Mouse (Mus musculus) liver, postnatal 0 days (tissue): ENCODE measurements around the gene Phf13. TPM values are rescaled to one million over a fixed set of nuclear protein-coding genes. Genes with fewer than 3 reads are reported as not detected.

ENCODE experiments used
- ATAC-seq: fragments of 200-750 bp; cut with Nextera tagmentation; 2 replicates; pipeline ENCODE4 v1.8.0; 2017; ENCODE audit warnings: mild to moderate bottlenecking, moderate library complexity
- DNase-seq: peaks from one replicate; pipeline ENCODE4 v3.0.0-alpha.2; 2016
- H3K27ac ChIP-seq: fragments of 300-500 bp; sonication (generic); 2 replicates; pipeline ENCODE4 v1.5.1; 2014; ENCODE audit warnings: antibody characterized with exemption, moderate library complexity, mild to moderate bottlenecking, low read depth
- H3K27me3 ChIP-seq: fragments of 300-500 bp; sonication (generic); 2 replicates; pipeline ENCODE4 v1.6.1; 2014; ENCODE audit warnings: low read length, control low read depth, mixed read lengths; ENCODE audit not compliant: insufficient read depth
- H3K36me3 ChIP-seq: fragments of 300-500 bp; sonication (generic); replicated peaks from 2 replicates; pipeline ENCODE4 v1.6.1; 2014; ENCODE audit warnings: mild to moderate bottlenecking, control low read depth, low read length, moderate library complexity, mixed read lengths; ENCODE audit not compliant: insufficient read depth
- H3K4me1 ChIP-seq: fragments of 300-500 bp; sonication (generic); 2 replicates; pipeline ENCODE4 v1.6.1; 2014; ENCODE audit warnings: antibody characterized with exemption, mild to moderate bottlenecking, control low read depth; ENCODE audit not compliant: insufficient read depth
- H3K4me2 ChIP-seq: fragments of 300-500 bp; sonication (generic); 2 replicates; pipeline ENCODE4 v1.6.1; 2014; ENCODE audit warnings: low read depth, mild to moderate bottlenecking, low read length, moderate library complexity, mixed read lengths
- H3K4me3 ChIP-seq: fragments of 300-500 bp; sonication (generic); 2 replicates; pipeline ENCODE4 v1.5.1; 2014; ENCODE audit warnings: low read depth, low read length
- H3K9ac ChIP-seq: fragments of 300-500 bp; sonication (generic); replicated peaks from 2 replicates; pipeline ENCODE4 v1.6.1; 2014; ENCODE audit warnings: mild to moderate bottlenecking, moderate library complexity
- H3K9me3 ChIP-seq: fragments of 300-500 bp; sonication (generic); 2 replicates; pipeline ENCODE4 v1.6.1; 2016; ENCODE audit warnings: mild to moderate bottlenecking, control low read depth, low read length, mixed read lengths
- CTCF ChIP-seq: sonication (generic); IDR thresholded peaks from 2 replicates; pipeline ENCODE4 v1.5.1; 2016; ENCODE audit warnings: antibody characterized with exemption, low read depth
- EP300 ChIP-seq: IDR thresholded peaks from 2 replicates; pipeline ENCODE4 v1.6.1; 2016; ENCODE audit warnings: antibody characterized with exemption, low read depth, mild to moderate bottlenecking
- WGBS: fragments of 180-500 bp; shearing (Covaris S2); extraction: QIAGEN DNeasy Blood & Tissue Kit; methylation state at CpG from one replicate; pipeline ENCODE4 v1.1.7; 2014; ENCODE audit not compliant: insufficient replicate concordance; 5-methylcytosine and 5-hydroxymethylcytosine counted together
- polyA plus RNA-seq: library from polyadenylated mRNA; unstranded; fragments of >200 nt; fragmentation: Nextera tagmentation; extraction: Ambion mirVana; gene quantifications from 2 replicates; pipeline ENCODE4 v1.2.1, GENCODE M21; 2015

Phf13 gene
- polyA plus RNA-seq, 1 experiment from 2014 or later = 3.6 TPM

GRCm38 (mm10) chr4:151962817-151963216 lies 33.2 kb downstream of the Phf13 start:
- DNase-seq = no peak
- Histone ChIP-seq H3K9ac (0 out of 2 replicates have a peak overlapping the region, but pooled peaks have one; percentile 8), H3K27me3 (no peaks in the 10 kb centered on the region), H3K4me3 (no peak overlapping the region), H3K4me2 (no peak overlapping the region), H3K9me3 (no peaks in the 10 kb centered on the region), H3K36me3 (peaks cover 46% of the 10 kb centered on the region), H3K27ac (peak overlapping the region; percentile 58; the same call in 1 of the 2 replicates), H3K4me1 (peaks cover 52% of the 10 kb centered on the region)
- no peak for ATAC-seq
- TF ChIP-seq CTCF = no peak
- peak; percentile 27; the same call in 1 of the 2 replicates for TF ChIP-seq EP300
- 42% methylated on average over 3 of the region's 3 CpGs for WGBS

GRCm38 (mm10) chr4:151960513-151960854 lies 35.6 kb downstream of the Phf13 start:
- Histone ChIP-seq H3K27ac (peak overlapping the region; percentile 97), H3K27me3 (no peaks in the 10 kb centered on the region)

GRCm38 (mm10) chr4:151959849-151960512 lies 36.1 kb downstream of the Phf13 start:
- Histone ChIP-seq H3K4me1 (peaks cover 63% of the 10 kb centered on the region), H3K9ac (peak overlapping the region; percentile 64), H3K9me3 (no peaks in the 10 kb centered on the region), H3K4me2 (peak overlapping the region; percentile 28), H3K27ac (peak overlapping the region; percentile 97), H3K36me3 (peaks cover 53% of the 10 kb centered on the region), H3K27me3 (no peaks in the 10 kb centered on the region), H3K4me3 (no peak overlapping the region)
- TF ChIP-seq CTCF (no peak), EP300 (no peak)
- DNase-seq (no peak), ATAC-seq (peak; percentile 27)
- WGBS = 60% methylated on average over 11 of the region's 11 CpGs

More at GRCm38 (mm10) chr4:151960513-151960854, 35.6 kb downstream of the Phf13 start:
- 51% methylated on average over 3 of the region's 3 CpGs for WGBS
- H3K4me2 ChIP-seq = peak overlapping the region; percentile 28
- peaks cover 63% of the 10 kb centered on the region for H3K4me1 ChIP-seq
- TF ChIP-seq EP300 (peak; percentile 92), CTCF (peak; percentile 11; the same call in 1 of the 2 replicates)
- H3K36me3 ChIP-seq = peaks cover 56% of the 10 kb centered on the region
- H3K9me3 ChIP-seq = no peaks in the 10 kb centered on the region
- no peak overlapping the region for H3K4me3 ChIP-seq
- peak; percentile 96 for ATAC-seq
- H3K9ac ChIP-seq = peak overlapping the region; percentile 64
- DNase-seq = peak; percentile 71

GRCm38 (mm10) chr4:151957584-151958315 lies 38.3 kb downstream of the Phf13 start:
- DNase-seq = peak; percentile 51
- Histone ChIP-seq H3K4me2 (no peak overlapping the region), H3K4me1 (peaks cover 55% of the 10 kb centered on the region), H3K36me3 (peaks cover 55% of the 10 kb centered on the region), H3K27ac (peak overlapping the region; percentile 74), H3K27me3 (no peaks in the 10 kb centered on the region), H3K9ac (peak overlapping the region; percentile 5), H3K4me3 (no peak overlapping the region), H3K9me3 (no peaks in the 10 kb centered on the region)
- TF ChIP-seq EP300 (peak; percentile 86), CTCF (peak; percentile 38)
- WGBS = 58% methylated on average over 9 of the region's 9 CpGs
- ATAC-seq = peak; percentile 68

GRCm38 (mm10) chr4:151955791-151956190 lies 40.3 kb downstream of the Phf13 start:
- DNase-seq (no peak), ATAC-seq (no peak)
- Histone ChIP-seq H3K9me3 (no peaks in the 10 kb centered on the region), H3K27ac (peak overlapping the region; percentile 18; the same call in 1 of the 2 replicates), H3K4me2 (no peak overlapping the region), H3K36me3 (peaks cover 60% of the 10 kb centered on the region), H3K4me1 (peaks cover 38% of the 10 kb centered on the region), H3K27me3 (no peaks in the 10 kb centered on the region), H3K9ac (no peak overlapping the region), H3K4me3 (no peak overlapping the region)
- TF ChIP-seq EP300 = no peak
- TF ChIP-seq CTCF = no peak
- WGBS = 86% methylated on average over 1 of the region's 1 CpGs

GRCm38 (mm10) chr4:151953209-151953608 lies 42.8 kb downstream of the Phf13 start:
- ATAC-seq = peak; percentile 70
- DNase-seq = peak; percentile 45
- Histone ChIP-seq H3K4me1 (peaks cover 14% of the 10 kb centered on the region; the same call in 1 of the 2 replicates), H3K9ac (no peak overlapping the region; the same call in 1 of the 2 replicates), H3K27me3 (no peaks in the 10 kb centered on the region), H3K4me2 (0 out of 2 replicates have a peak overlapping the region, but pooled peaks have one; percentile 33), H3K9me3 (no peaks in the 10 kb centered on the region), H3K27ac (peak overlapping the region; percentile 58), H3K36me3 (peaks cover 54% of the 10 kb centered on the region), H3K4me3 (no peak overlapping the region)
- no peak for TF ChIP-seq CTCF
- no peak for TF ChIP-seq EP300
- 55% methylated on average over 6 of the region's 6 CpGs for WGBS
